Mouse (Mus musculus) gastrocnemius, postnatal 10 days (tissue): ENCODE measurements around the gene Paip2b. TPM values are rescaled to one million over a fixed set of nuclear protein-coding genes. Genes with fewer than 3 reads are reported as not detected.
A peak's percentile ranks its signal among the peaks of the same experiment; 100 is the strongest.
"Not testable (repeated sequence)": the region's sequence is repeated elsewhere in the genome, so short reads cannot be mapped to it uniquely, and the experiment has no call there.

Experiments
- DNase-seq: peaks from one replicate; pipeline ENCODE4 v3.0.0; 2021; ENCODE audit warnings: mixed read lengths
- total RNA-seq, 2 experiments: library from RNA; stranded (reverse); gene quantifications; 2 replicates each; pipeline ENCODE4 v1.2.3; 2021

Gene Paip2b
- total RNA-seq, 2 experiments from 2014 or later, result 30.5 to 36.5 TPM

- no peak for DNase-seq
Measured at GRCm38 (mm10) chr6:83796686-83797085, 34.9 kb downstream of the Paip2b start.

- no peak for DNase-seq
Measured at GRCm38 (mm10) chr6:83795492-83795900, 36.0 kb downstream of the Paip2b start.

- peak; percentile 92 for DNase-seq
Measured at GRCm38 (mm10) chr6:83794760-83795296, 36.7 kb downstream of the Paip2b start, which contains the start of gene Nagk. Gene Nagk, plus strand, starts transcription at chr6:83794982.

- no peak for DNase-seq
Measured at GRCm38 (mm10) chr6:83791251-83791890, 40.2 kb downstream of the Paip2b start.

- DNase-seq, result not testable (repeated sequence)
Measured at GRCm38 (mm10) chr6:83790533-83790932, 41.0 kb downstream of the Paip2b start.

GRCm38 (mm10) chr6:83788554-83788953 lies 43.0 kb downstream of the Paip2b start:
- no peak for DNase-seq

- no peak for DNase-seq
Measured at GRCm38 (mm10) chr6:83786426-83786825, 45.1 kb downstream of the Paip2b start.

- DNase-seq, result peak; percentile 36
Measured at GRCm38 (mm10) chr6:83779026-83779425, 52.5 kb downstream of the Paip2b start.

- no peak for DNase-seq
Measured at GRCm38 (mm10) chr6:83778306-83778705, 53.2 kb downstream of the Paip2b start.

- peak; percentile 93 for DNase-seq
Measured at GRCm38 (mm10) chr6:83775638-83776293, 55.8 kb downstream of the Paip2b start, which contains the start of gene Tex261. Gene Tex261, minus strand, starts transcription at chr6:83775813.

GRCm38 (mm10) chr6:83774781-83775563 lies 56.6 kb downstream of the Paip2b start:
- DNase-seq, result no peak

GRCm38 (mm10) chr6:83774126-83774525 lies 57.4 kb downstream of the Paip2b start:
- no peak for DNase-seq

- no peak for DNase-seq
Measured at GRCm38 (mm10) chr6:83768485-83768884, 63.1 kb downstream of the Paip2b start.

- no peak for DNase-seq
Measured at GRCm38 (mm10) chr6:83766982-83767381, 64.6 kb downstream of the Paip2b start.

- peak; percentile 25 for DNase-seq
Measured at GRCm38 (mm10) chr6:83762880-83763431, 68.6 kb downstream of the Paip2b start.

- DNase-seq, result no peak
Measured at GRCm38 (mm10) chr6:83762344-83762743, 69.2 kb downstream of the Paip2b start, which contains the start of gene Ankrd53. Gene Ankrd53, plus strand, starts transcription at chr6:83762644.

GRCm38 (mm10) chr6:83756051-83756450 lies 75.5 kb downstream of the Paip2b start:
- no peak for DNase-seq

Other genes with a start within 250 kb of the Paip2b start
- gene Clec4f, start 175.6 kb downstream of the Paip2b start, total RNA-seq, result under 1 TPM in 1 of 2 experiments, not detected in 1; 0.32 TPM
- gene Cd207, start 153.9 kb downstream of the Paip2b start, total RNA-seq, result not detected
- gene Vax2, start 120.5 kb downstream of the Paip2b start, total RNA-seq, result not detected
- gene Atp6v1b1, start 88.8 kb downstream of the Paip2b start, total RNA-seq, result not detected
- not detected for gene Ankrd53, start 69.1 kb downstream of the Paip2b start, total RNA-seq
- 10 to 100 TPM; 44.6 to 49.5 TPM for gene Tex261, start 55.9 kb downstream of the Paip2b start, total RNA-seq
- 10 to 100 TPM; 11.3 to 16.4 TPM for gene Nagk, start 36.8 kb downstream of the Paip2b start, total RNA-seq
- gene Zfp638, start 35.4 kb upstream of the Paip2b start, total RNA-seq, result 10 to 100 TPM; 40.3 to 62.3 TPM
- gene Dysf, start 176.8 kb upstream of the Paip2b start, total RNA-seq, result 100 to 1,000 TPM; 111 to 117 TPM